Mouse (Mus musculus): ENCODE measurements around the gene Mical1.
A peak's percentile ranks its signal among the peaks of the same experiment; 100 is the strongest.

GRCm38 (mm10) chr10:41434624-41435023 lies 41.5 kb upstream of the Mical1 start:
- TF ChIP-seq CTCF (IDR thresholded peaks at IDR 0.05; ENCODE audit: low read depth) (peak; percentile 61), EP300 (IDR thresholded peaks at IDR 0.05; ENCODE audit: low read depth) (no peak)

Data from heart, postnatal 0 days (tissue).